In the genomic region with DNA sequence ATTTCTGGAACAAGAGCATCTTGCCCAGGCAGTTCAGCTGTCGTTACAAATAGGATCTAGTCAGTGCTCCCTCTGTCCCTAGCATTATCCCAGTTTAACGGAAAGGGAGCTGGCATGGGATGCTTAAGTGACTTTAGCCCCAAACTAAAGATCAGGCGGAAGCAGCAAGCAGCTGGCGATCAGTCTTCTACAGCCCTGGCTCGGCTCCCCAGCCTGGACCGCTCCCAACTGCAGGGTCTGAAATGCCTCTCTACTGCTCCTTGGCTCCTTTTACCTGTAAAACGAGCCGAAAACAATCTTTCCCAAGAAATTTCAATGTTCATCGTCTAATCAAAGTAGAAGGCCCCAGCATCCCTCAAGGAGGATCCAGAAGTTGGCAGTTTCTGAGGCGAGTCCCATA, we compare ENCODE assay signal across 10 mouse cellular contexts.
DNase-seq lines count a peak whose midpoint lies in the region; ATAC-seq lines count a peak whose summit lies in the region.
"Had no signal": no experiment of that assay in that cellular context is flagged by ENCODE, and none has a peak within 500 bp of the region (broad histone marks: within the 10 kb centered on the region; RNA-seq: fewer than 3 reads in every experiment).

No protein-coding gene starts in this region.

- no peaks in the 10 kb centered on the region for H3K4me1 ChIP-seq in limb, embryonic 12.5 days (replicated peaks)
- no peaks in the 10 kb centered on the region for H3K4me1 ChIP-seq in limb, embryonic 10.5 days
- peaks cover 17% of the 10 kb centered on the region for H3K4me1 ChIP-seq in forebrain, embryonic 16.5 days (replicated peaks; ENCODE audit: control insufficient read depth, insufficient read depth, low read length)
- H3K4me1 ChIP-seq in midbrain, embryonic 14.5 days (ENCODE audit: control insufficient read depth, insufficient read depth, low read length) = peaks cover 18% of the 10 kb centered on the region
- H3K4me1 ChIP-seq: lung, embryonic 15.5 days had no signal

- H3K4me3 ChIP-seq in limb, embryonic 12.5 days (replicated peaks) = no peak overlapping the region
- H3K4me3 ChIP-seq in limb, embryonic 10.5 days = no peak overlapping the region
- peak overlapping the region; percentile 13 for H3K4me3 ChIP-seq in forebrain, embryonic 16.5 days (replicated peaks; ENCODE audit: low read length)
- H3K4me3 ChIP-seq in midbrain, embryonic 14.5 days (replicated peaks; ENCODE audit: low read depth, low read length) = peak overlapping the region; percentile 8; the same call in 1 of the 2 replicates
- H3K4me3 ChIP-seq: lung, embryonic 15.5 days had no signal

- H3K36me3 ChIP-seq in limb, embryonic 12.5 days = no peaks in the 10 kb centered on the region
- H3K36me3 ChIP-seq in limb, embryonic 10.5 days = no peaks in the 10 kb centered on the region
- H3K36me3 ChIP-seq in forebrain, embryonic 16.5 days (ENCODE audit: control insufficient read depth, insufficient read depth) = no peaks in the 10 kb centered on the region
- no peaks in the 10 kb centered on the region for H3K36me3 ChIP-seq in midbrain, embryonic 14.5 days (ENCODE audit: control insufficient read depth, insufficient read depth, low read length)
- H3K36me3 ChIP-seq: lung, embryonic 15.5 days had no signal

- peaks cover 26% of the 10 kb centered on the region for H3K27me3 ChIP-seq in limb, embryonic 12.5 days
- peaks cover 26% of the 10 kb centered on the region for H3K27me3 ChIP-seq in limb, embryonic 10.5 days (ENCODE audit: low read depth, poor library complexity, severe bottlenecking)
- no peaks in the 10 kb centered on the region for H3K27me3 ChIP-seq in forebrain, embryonic 16.5 days (replicated peaks; ENCODE audit: control insufficient read depth, insufficient read depth, low read length)
- H3K27me3 ChIP-seq in midbrain, embryonic 14.5 days (ENCODE audit: control insufficient read depth, insufficient read depth, low read length) = no peaks in the 10 kb centered on the region
- H3K27me3 ChIP-seq: lung, embryonic 15.5 days had no signal

- ATAC-seq in limb, embryonic 12.5 days (ENCODE audit: insufficient number of reproducible peaks, insufficient read depth, low FRiP score, low TSS enrichment, low read depth) = no peak
- ATAC-seq in forebrain, embryonic 16.5 days = peak; percentile 68
- peak; percentile 60 for ATAC-seq in midbrain, embryonic 14.5 days (ENCODE audit: low FRiP score, low TSS enrichment)
- ATAC-seq: Patski had no signal

- peak overlapping the region; percentile 27 for H3K4me2 ChIP-seq in limb, embryonic 12.5 days
- peak overlapping the region; percentile 45 for H3K4me2 ChIP-seq in forebrain, embryonic 16.5 days (ENCODE audit: low read length)
- peak overlapping the region; percentile 49 for H3K4me2 ChIP-seq in midbrain, embryonic 14.5 days (ENCODE audit: low read length)
- H3K4me2 ChIP-seq: lung, embryonic 15.5 days had no signal

- H3K9me3 ChIP-seq in limb, embryonic 12.5 days = no peaks in the 10 kb centered on the region
- H3K9me3 ChIP-seq in limb, embryonic 10.5 days (replicated peaks) = no peaks in the 10 kb centered on the region
- no peaks in the 10 kb centered on the region for H3K9me3 ChIP-seq in forebrain, embryonic 16.5 days (ENCODE audit: control insufficient read depth, low read length)
- no peaks in the 10 kb centered on the region for H3K9me3 ChIP-seq in midbrain, embryonic 14.5 days (ENCODE audit: control insufficient read depth, low read length)
- H3K9me3 ChIP-seq: lung, embryonic 15.5 days had no signal

- WGBS in limb, embryonic 12.5 days = 21% methylated on average over 10 of the region's 10 CpGs
- WGBS in limb, embryonic 10.5 days = 18% methylated on average over 10 of the region's 10 CpGs
- WGBS in forebrain, embryonic 16.5 days = 5% methylated on average over 10 of the region's 10 CpGs
- WGBS in midbrain, embryonic 14.5 days = 11% methylated on average over 10 of the region's 10 CpGs

- peak; percentile 75 to 84 for DNase-seq in cerebellum, postnatal 14 days
- no peak for DNase-seq in cerebellum, adult 8-10 months
- no peak for DNase-seq in limb, embryonic 10.5 days (ENCODE audit: low spot score)
- DNase-seq in midbrain, embryonic 14.5 days = peak; percentile 67
- DNase-seq in ovary, postnatal 14 days (ENCODE audit: low spot score) = no peak
- no peak for DNase-seq in urinary bladder, adult 18-20 months (ENCODE audit: low spot score in 2 of 2)

- H3K27ac ChIP-seq in limb, embryonic 12.5 days = no peak overlapping the region
- H3K27ac ChIP-seq in limb, embryonic 10.5 days = no peak overlapping the region
- peak overlapping the region; percentile 53 for H3K27ac ChIP-seq in forebrain, embryonic 16.5 days (ENCODE audit: low read length)
- peak overlapping the region; percentile 73 for H3K27ac ChIP-seq in midbrain, embryonic 14.5 days (replicated peaks; ENCODE audit: low read depth, low read length)
- H3K27ac ChIP-seq: lung, embryonic 15.5 days had no signal

- no peak overlapping the region for H3K9ac ChIP-seq in limb, embryonic 12.5 days (replicated peaks)
- H3K9ac ChIP-seq in forebrain, embryonic 16.5 days (replicated peaks; ENCODE audit: low read depth, low read length) = peak overlapping the region; percentile 23; the same call in 1 of the 2 replicates
- H3K9ac ChIP-seq in midbrain, embryonic 14.5 days (replicated peaks; ENCODE audit: low read length) = no peak overlapping the region
- H3K9ac ChIP-seq: lung, embryonic 15.5 days had no signal

Comparison
In these comparisons a context has a peak if more than half of its experiments do, and no peak if none do; other contexts are left out.
1. DNase-seq: peak in cerebellum, postnatal 14 days (2 of 2) and midbrain, embryonic 14.5 days (single experiment); none in cerebellum, adult 8-10 months (single experiment), limb, embryonic 10.5 days (single experiment), ovary, postnatal 14 days (single experiment) and urinary bladder, adult 18-20 months (0 of 2).
2. H3K27ac ChIP-seq: peak in forebrain, embryonic 16.5 days (single experiment) and midbrain, embryonic 14.5 days (single experiment); none in limb, embryonic 12.5 days (single experiment) and limb, embryonic 10.5 days (single experiment).
3. H3K4me3 ChIP-seq: peak in forebrain, embryonic 16.5 days (single experiment) and midbrain, embryonic 14.5 days (single experiment); none in limb, embryonic 12.5 days (single experiment) and limb, embryonic 10.5 days (single experiment).
4. Peak in every context shown above with its lines, with median percentiles within 50 percentile points of each other: H3K4me2 ChIP-seq.